Mouse (Mus musculus) R1 (cell line): ENCODE measurements around the gene Pik3r3.
A peak's percentile ranks its signal among the peaks of the same experiment; 100 is the strongest.
"Not testable (repeated sequence)": the region's sequence is repeated elsewhere in the genome, so short reads cannot be mapped to it uniquely, and the experiment has no call there.

Source experiments
- DNase-seq: peaks from one replicate; pipeline ENCODE4 v3.0.0-alpha.2; 2018; ENCODE audit warnings: low read depth, low spot score

Pik3r3 gene

DNA sequence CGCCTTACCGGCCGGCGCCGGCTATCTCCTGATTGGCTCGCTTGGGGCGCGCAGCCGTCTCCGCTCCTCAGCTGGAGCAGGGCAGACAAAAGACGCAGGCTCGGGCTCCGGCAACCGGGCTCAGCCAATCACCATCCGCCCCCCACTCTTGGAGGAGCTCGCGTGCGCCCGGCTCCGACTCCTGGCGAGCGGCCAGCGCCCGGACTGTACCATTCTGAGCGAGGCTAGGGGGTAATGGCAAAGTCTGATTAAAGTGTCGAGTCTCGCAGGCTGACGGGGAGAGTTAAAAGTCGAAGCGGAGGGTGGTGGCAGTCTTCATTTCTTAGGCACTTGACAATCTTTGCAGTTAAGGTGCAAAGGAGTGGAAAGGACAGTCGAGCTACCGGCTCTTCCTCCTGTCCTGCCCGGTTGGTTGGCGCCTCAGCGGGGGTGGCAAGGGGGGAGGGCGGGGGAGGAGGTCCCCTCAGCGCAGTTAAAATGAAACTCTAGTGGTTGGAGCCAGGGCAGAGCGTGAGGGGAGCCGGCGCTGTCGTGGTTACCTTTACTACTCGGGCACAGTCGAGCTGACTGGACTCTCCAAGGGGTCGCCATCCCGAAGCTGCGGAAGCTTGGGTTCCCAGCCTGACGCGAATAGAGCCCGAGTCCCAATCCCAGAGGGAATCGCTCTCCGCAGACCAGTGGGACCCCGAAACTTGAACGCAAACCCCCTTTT lies at the start of gene Pik3r3:
TSS of gene Pik3r3 (plus strand) at position 479 of the 712 bp plus-strand sequence.
- peak; percentile 99 for DNase-seq

DNA sequence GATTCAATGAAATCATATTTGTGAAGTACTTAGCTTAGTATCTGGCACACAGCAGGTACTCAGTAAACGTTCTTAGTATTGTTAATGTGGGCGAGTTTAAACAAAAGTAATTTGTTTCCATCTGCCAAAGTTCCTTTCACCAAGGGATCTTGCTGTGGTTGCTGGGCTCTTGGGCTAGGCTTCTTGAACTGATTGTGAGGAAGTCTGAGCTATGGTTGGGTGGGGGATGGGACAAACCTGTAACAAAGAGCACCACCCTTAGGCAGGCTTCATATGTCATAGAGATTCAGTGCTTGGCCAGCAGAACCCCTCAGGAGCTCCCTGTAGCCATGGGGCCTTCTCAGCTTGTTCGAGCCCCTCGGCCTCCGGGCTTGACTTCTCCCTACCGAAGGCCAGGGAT lies 48.3 kb upstream of the Pik3r3 start, which contains the start of the genes 1700042G07Rik and Gm49337:
TSS of gene 1700042G07Rik (plus strand) at position 301 of the 400 bp plus-strand sequence.
TSS of gene Gm49337 (plus strand) at position 313 of the 400 bp plus-strand sequence.
- no peak for DNase-seq

DNA sequence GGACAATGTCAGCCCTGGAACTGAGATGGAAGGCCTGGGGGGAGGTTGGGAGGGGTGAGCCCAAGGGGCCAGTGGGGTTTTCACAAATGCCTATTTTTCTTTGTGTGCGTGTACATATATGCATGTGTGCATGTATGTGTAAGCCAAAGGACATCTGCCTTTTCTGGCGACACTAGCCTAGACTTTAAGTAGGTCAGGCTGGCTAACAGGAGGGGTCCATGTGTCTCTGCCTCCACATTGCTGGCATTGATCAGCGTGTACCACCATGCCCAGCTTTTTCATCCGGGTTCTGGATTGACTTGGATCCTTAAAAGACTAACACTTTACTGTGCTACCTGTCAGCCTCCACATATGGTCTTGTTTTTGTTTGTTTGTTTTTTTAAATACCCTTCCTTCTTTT lies 47.7 kb upstream of the Pik3r3 start:
- no peak for DNase-seq

DNA sequence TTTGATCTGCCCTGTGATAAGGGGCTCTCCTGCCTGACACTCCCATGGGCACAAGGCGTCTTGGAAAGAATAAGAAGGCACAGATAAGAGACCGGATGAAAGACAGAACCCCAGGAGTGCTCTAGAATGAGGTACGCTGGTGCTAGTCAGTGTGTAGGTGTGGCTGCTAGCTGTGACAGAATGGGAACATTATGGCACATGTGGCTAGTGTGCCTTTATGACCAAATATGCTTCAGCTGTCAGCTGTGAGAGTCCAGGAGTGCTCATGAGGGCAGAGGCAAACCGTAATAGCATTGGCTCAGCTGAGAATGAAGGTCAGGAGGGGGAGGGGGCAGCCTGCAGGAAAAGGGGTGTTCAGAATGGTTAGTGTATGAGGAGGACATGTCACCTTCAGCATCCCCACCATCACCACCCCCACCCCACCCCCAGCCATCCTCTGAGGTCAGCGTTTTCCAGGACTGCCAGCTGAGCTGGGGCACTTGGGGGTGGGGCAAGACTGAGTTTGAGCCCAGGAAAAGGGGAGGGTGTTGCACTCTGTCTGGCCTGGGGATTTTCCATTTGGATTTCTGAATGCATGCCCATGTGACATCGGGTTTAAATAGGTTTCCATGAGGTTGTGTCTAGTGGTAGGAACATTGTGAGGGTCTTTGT lies 46.8 kb upstream of the Pik3r3 start:
- DNase-seq: no peak

DNA sequence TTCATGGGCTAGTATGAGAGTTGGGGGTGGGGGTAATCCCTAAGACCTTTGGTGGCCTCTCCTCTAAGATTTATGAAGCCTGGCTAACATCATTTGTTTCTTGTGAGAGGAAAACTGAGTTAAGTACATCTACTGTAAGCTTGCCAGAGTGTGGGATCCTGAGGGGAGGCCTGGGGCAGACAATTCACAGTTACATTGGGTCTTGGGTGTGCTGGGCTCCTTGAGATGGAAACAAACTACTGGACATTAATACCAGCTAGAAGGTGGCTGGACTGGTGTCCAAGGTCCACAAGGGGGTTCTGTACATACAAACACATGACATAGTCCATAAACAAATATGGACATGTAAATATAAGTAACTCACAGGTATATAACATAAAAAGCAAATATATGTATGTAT lies 46.3 kb upstream of the Pik3r3 start:
- DNase-seq: no peak

DNA sequence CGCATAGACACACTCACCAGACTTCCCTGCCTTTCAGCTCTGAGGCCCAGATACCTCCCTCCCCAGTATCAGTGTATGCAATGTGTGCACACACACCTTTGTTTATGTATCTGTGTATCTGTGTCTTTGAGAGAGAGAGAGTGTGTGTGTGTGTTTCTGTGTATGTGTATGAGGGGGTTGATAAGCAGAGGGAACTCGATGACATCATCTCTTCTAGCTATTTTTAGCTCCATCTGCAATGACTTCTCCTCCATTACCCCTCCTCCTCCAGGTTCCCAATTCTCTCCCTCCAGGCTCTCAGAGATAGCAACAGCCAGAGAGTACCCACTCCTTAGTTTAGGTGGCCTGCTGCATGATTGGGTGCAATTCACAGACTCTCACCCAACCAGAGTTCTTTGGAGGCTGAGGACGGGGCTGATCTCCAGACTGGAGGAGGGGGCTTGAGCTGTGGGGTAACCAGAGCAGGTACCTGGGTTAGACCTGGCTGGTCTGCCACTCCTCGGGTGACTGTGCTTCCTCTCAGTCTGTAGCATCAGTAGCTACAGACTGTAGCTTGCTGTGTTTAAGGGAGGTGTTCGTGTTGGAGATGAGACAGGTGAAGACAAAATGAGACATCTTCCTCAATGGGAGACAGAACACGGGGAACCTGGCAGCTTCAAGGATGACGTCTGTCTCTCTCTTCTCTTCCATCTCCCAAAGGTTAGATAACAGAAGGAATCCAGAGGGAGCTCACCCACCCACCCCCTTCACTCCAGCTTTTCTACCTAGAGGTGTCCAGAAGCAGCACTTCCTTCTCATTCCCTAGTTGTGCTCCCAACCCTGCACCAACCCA lies 45.5 kb upstream of the Pik3r3 start:
- DNase-seq: no peak

DNA sequence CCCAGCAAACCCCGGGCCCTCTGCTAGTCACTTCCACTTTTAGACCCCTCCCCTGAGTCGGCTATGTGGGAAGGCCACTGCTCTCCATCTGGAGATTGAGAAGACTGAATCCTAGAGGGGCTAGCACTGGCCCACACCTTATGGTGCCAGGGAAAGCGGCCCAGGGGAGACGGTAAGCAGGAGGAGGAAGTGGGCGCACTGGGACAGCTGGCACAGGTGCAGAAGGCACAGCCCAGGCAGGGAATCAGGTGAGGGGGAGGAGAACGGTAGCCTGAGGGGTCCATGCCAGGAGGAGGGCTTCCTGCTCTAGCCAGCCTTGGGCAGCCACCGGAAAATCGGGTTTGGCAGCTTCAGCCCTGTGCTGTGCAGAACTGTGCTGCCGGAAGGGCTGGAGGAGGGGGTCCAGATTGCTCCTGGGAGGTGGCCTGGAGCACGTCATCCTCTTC lies 44.9 kb upstream of the Pik3r3 start:
- DNase-seq: peak; percentile 71

DNA sequence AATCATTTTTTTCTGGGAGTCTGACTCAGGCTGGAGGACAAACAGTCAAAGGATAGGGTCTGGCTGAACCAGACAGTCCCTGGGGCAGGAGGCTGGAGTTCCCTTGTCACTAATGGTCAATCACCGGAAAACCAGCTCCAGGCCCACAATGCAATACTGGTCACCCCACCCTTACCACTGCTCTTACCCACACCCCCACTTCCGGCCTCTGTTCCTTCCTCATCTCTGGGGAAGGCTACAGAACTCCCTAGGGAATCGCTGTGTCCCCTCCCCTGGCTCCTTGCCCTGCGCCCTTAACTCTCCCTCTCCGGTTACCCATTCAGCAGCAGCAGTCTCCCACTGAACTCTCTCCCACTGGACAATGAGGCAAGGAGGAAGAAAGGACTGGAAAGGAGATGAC lies 44.3 kb upstream of the Pik3r3 start:
- peak; percentile 53 for DNase-seq

DNA sequence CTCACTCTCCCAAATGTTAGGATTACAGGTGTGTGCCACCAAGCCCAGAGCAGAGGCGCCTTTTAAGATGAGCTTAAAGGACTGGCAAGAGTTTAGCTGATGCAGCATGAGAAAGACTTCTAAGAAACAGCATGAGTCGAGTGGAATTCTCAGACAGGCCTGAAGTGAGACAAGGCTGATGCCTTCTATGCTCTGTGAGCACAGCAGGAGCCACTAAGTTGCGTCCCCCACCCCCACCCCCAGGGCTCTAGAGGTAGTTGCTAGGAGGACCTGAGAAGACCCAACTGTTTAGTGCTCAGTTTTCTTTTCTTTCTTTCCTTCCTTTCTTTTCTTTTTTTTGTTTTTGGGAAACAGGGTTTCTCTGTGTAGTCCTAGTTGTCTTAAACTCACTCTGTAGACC lies 39.3 kb upstream of the Pik3r3 start:
- DNase-seq: peak; percentile 67

DNA sequence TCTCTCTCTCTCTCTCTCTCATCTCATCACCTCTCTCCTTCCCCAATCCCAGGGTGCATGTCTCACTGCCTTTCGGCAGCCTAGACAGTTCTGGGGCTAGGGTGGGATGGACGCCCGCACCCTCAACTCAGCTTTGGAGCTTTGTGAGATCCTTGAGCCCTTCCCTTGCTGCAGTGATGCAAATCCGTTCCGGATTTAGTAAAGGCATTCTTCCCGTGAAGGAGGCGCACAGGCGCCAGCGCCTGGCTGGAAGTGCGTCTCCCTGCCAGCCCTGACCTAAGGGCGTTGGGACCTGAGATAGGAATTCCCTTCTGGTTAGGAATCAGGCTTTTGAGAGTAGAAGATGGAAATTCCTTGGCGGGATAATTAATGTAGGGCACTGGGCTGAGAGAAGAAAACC lies 38.7 kb upstream of the Pik3r3 start:
- DNase-seq: peak; percentile 80

DNA sequence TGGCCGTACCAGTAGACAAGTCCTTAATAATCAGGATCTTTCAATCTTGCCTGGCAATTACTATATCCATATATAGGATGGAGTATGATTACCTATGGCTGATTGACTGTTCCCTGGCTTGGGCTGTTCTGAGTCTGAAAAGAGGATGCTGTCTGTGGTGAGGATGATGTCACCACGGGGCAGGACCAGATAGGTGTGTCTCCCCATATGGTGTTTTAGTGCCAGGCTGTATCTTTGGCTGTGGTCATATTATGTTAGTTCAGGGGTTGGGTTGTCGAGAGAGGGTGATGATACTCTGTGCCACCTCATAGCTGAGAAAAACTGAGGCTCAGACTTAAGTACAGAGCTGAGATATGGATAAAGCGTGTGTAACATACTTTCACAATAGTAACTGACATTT lies 36.3 kb upstream of the Pik3r3 start:
- no peak for DNase-seq

DNA sequence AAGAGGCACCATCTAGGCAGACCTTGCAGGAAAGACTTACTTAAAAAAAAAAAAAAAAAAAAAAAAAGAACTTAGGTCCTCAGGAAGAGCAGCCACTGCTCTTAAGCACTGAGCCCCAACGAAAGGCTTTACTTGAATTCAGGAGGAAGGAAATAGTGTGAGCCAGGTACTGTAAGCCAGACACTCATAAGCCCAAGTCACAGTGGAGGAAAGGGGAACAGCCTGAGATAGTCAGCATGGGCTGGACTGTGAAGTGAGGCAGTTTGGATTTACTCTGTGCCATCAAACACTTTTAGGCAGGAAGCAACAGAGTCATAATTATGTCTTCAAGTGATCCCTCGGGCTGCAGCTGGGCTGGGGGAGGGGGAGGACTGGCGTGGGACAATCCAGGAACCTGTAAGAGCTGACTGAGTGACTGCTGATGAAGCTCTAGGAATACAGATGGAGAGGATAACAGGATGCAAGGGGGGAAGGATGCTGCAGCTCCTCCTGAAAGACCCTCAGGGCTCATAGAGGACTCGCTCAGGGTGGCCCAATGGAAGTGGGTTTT lies 29.1 kb upstream of the Pik3r3 start:
- DNase-seq: no peak

DNA sequence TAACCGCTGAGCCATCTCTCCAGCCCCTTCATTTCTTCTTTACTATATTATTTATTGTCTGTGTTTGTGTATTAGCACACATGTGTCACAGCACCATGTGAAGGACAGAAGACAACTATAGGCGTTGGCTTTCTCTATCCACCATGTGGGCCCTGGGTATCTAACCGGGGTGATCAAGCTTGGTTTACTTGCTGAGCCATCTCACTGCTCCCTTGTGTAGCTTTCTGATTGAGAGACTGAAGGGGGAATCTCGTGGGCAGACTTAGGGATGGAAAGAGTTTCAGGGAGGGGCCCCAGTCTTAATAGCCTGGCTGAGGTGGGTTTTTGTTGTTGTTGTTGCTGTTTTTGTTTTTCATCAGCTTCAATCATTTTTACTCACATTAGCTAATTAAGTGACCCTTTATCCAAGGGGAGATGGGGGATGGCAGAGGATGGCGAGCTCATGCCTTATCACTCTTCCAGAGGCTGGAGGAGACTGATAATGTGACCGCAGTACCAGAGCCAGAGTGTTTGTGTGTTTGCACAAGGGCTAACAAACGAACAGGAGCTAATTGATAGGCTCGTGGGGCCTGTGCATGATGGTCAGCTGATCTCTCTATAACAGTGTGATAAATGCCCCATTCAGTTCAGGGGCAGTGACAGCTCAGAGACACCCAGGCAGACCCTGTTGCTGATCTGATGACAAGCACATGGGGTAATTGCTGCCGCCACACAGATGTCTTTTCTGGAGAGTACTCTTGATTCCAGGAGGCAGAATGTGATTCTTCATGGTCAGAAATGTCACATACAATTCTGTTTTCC lies 27.6 kb upstream of the Pik3r3 start:
- DNase-seq: no peak

DNA sequence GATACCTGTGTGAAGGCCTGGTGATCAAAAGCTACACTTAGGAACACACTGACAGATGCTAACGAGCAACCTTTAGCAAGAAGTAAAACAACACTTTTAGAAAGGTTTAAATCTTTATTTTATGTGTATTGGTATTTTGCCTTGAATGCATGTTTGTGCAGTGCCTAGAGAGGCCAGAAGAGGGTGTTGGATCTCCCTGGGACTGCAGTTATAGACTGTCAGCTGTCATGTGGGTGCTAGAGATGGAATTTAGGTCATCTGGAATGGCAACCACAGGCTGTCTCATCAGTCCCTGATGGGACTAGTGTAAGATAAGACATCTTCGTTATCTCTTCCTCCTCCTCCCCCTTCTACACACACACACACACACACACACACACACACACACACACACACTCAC lies 23.0 kb upstream of the Pik3r3 start:
- DNase-seq: no peak

DNA sequence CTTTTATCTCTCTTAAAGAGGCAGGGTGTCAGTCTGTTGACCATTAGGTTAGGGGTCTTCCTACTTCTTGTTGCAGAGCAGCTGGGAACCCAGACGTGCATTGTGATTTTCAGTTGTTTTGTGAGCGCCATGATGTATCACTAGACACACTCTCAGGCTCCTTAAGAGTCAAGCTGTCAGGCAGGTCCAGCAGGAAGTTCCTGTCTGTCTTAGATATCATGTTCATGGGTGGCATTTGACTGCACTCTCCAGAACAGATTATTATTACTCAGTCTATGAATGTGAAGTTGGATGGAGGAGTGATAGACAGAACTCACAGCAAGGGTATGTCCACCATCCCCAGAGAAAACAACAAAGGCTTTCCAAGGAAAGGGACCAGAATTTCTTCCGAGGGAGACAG lies 17.0 kb upstream of the Pik3r3 start:
- DNase-seq: no peak

DNA sequence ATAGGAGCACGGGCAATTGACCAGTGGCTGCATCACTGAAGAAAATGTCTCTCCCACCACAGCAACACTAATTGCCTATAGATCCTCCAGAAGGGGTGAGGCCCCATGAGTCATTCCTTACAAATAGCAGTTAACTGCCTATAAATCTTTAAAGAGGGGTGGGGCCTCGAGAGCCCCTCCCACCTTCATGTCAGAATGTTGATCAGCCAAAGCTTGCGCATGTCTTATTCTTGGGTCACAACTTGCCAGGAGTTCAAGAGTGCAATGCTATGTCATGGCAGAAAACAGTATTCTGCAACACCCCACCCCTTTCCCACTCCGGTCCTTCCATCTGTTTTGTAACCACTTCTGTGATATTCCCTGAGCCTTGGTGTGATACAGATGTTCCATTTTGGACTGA lies 14.9 kb upstream of the Pik3r3 start:
- peak; percentile 63 for DNase-seq

DNA sequence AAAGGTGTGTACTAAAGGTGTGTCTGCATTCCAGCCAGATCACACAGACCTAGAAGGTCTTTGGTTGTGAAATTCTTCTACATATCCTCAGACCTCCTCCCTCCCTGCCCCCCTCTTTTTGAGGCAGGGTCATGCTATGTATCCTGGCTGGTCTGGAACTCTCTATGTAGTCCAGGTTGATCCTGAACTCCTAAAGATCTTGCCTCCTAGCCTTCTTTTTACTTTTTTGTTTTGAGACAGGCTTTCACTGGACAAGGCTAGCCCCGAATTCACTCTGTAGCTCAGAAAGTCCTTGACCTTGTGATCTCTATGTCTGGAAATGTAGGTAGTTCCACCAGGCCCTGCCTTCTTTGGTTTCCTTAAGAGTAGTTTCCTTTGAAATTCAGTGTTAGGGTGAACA lies 12.5 kb upstream of the Pik3r3 start:
- peak; percentile 71 for DNase-seq

DNA sequence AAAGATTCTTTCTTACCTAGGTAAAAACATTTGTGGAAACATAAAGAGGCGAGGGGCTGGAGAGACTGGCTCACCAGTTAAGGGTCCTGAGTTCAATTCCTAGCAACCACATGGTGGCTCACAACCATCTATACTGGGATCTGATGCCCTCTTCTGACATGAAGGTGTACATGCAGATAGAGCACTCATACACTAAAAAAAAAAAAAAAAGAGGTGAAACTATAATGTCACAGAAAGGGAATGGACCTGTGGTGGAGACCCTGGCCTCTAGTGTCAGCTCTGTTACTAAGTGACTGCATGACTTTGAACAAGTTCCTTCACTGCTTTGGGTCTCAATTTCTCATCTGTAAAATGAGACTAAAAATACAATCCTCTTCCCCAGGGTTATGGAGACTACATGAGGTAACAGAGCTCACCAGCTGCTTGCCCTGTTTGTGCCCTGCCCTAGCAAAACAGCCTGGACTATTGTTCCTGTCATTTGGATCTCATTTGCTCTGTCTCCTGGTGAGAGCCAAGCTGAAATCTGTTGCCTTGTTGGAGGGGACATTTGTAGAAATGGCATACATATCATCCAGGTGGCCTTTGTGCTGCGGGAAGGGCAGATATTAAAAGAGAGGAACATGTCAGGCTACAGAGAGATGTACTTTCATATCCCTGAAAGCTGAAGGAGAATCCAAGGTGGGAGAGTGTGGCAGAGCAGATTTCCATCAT lies 5.4 kb upstream of the Pik3r3 start:
- DNase-seq: peak; percentile 25

DNA sequence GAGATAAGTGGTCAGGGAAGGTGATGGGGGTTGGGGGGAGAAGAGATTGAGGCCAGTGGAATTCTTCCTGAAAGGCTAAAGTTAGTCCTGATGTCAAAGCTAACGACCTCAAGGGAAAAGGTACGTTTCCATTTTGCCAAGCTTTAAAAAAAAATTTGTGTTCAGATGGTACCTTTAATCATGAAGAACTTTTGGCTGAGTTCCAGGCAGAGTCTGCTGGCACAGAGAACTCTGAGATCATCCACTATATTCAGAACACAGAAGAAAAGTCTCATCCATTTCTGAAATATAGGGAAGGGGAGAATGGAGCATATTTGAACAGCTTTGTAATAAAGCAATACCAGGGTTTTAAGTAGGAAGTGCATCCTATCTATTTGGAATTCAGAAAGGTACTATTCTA lies 4.4 kb upstream of the Pik3r3 start:
- no peak for DNase-seq

DNA sequence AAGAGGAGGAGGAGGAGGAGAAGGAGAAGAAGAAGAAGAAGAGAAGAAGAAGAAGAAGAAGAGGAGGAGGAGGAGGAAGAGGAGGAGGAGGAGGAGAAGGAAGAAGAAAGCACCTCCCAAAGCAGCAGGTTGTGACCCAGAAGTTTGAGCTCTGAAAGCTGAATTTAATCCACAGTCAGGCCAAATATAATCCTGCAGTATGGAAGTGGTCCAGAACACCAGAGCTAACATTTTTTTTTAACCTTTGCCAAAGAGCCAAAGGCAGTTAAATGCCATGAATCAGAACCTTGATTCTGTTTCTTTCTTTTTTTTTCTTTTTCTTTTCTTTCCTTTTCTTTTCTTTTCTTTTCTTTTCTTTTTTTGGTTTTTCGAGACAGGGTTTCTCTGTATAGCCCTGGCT lies 3.8 kb upstream of the Pik3r3 start:
- not testable (repeated sequence) for DNase-seq

DNA sequence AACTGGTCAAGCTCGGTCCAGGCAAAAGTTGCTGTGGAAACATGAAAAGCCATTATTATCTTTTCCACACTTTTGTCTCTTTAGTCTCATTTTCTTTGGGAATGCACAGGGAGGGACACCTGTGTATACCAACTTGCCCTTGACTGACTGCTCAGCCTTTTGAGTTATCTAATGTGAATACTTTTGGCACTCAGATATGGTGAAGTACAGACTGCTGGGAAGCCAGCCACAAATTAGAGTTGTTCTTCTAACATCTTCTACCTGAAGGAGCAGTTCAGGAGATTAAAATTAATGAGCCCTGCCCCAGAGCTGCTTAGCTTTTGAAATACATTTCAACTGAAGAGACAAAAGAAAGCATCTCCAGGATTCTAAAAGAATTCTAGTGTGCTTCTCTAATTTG lies 2.4 kb upstream of the Pik3r3 start:
- DNase-seq: no peak
